Mouse (Mus musculus) cerebellum, adult 2 months (tissue): Measurements from ENCODE around the gene Pon3.

Experiments
- CTCF ChIP-seq: fragments of 200-500 bp; IDR thresholded peaks from 2 replicates; pipeline ENCODE4 v1.5.1; 2011; ENCODE audit warnings: low read depth, mild to moderate bottlenecking, control low read depth, low read length, moderate library complexity, borderline replicate concordance; ENCODE audit not compliant: insufficient read depth
- POLR2A ChIP-seq: fragments of 200-500 bp; IDR thresholded peaks from 2 replicates; pipeline ENCODE4 v1.6.1; 2011; ENCODE audit warnings: low read length, control low read depth, borderline replicate concordance; ENCODE audit not compliant: insufficient read depth

GRCm38 (mm10) chr6:5280576-5281305 is 24.7 kb upstream of the Pon3 start:
- TF ChIP-seq CTCF (no peak), POLR2A (no peak)
